Mouse (Mus musculus) heart, adult 9 months (tissue): ENCODE data around the gene Mypop.

Source experiments
- DNase-seq, 2 experiments: peaks; one replicate each; pipeline ENCODE4 v3.0.0; 2022; ENCODE audit warnings: low spot score in 2 of 2

Mypop gene

GRCm38 (mm10) chr7:18990601-18991295 lies at the start of gene Mypop:
Gene Mypop (plus strand): TSS chr7:18991245.
- peak; percentile 100 for DNase-seq

GRCm38 (mm10) chr7:18942376-18942775 lies 48.7 kb upstream of the Mypop start:
- no peak for DNase-seq

- no peak for DNase-seq
These were observed 48.2 kb upstream of the Mypop start for GRCm38 (mm10) chr7:18942815-18943214.

- DNase-seq = peak; percentile 75 to 92
These were observed 42.9 kb upstream of the Mypop start for GRCm38 (mm10) chr7:18948151-18948550.

GRCm38 (mm10) chr7:18949781-18950522 lies 41.1 kb upstream of the Mypop start:
- DNase-seq = no peak

- DNase-seq = no peak
These were observed 40.3 kb upstream of the Mypop start for GRCm38 (mm10) chr7:18950523-18951315.

GRCm38 (mm10) chr7:18951397-18951796 lies 39.6 kb upstream of the Mypop start:
- DNase-seq = no peak

- peak; percentile 60 to 63 for DNase-seq
These were observed 33.3 kb upstream of the Mypop start for GRCm38 (mm10) chr7:18957569-18958383.

- no peak for DNase-seq
These were observed 32.7 kb upstream of the Mypop start for GRCm38 (mm10) chr7:18958384-18958766.

- DNase-seq = peak; percentile 65 to 80
These were observed 31.6 kb upstream of the Mypop start for GRCm38 (mm10) chr7:18959446-18959845.

GRCm38 (mm10) chr7:18962171-18962792 lies 28.8 kb upstream of the Mypop start:
- no peak for DNase-seq

GRCm38 (mm10) chr7:18962795-18963194 lies 28.2 kb upstream of the Mypop start:
- no peak for DNase-seq

- no peak for DNase-seq
These were observed 27.7 kb upstream of the Mypop start for GRCm38 (mm10) chr7:18963294-18963843.

- DNase-seq = no peak
These were observed 25.7 kb upstream of the Mypop start for GRCm38 (mm10) chr7:18965312-18965711.

- no peak for DNase-seq
These were observed 23.4 kb upstream of the Mypop start for GRCm38 (mm10) chr7:18967603-18968002.

- DNase-seq = no peak
These were observed 20.1 kb upstream of the Mypop start for GRCm38 (mm10) chr7:18970956-18971355.

- no peak for DNase-seq
These were observed 12.7 kb upstream of the Mypop start for GRCm38 (mm10) chr7:18978381-18978780.

- no peak for DNase-seq
These were observed 4.5 kb upstream of the Mypop start for GRCm38 (mm10) chr7:18986503-18986902.

GRCm38 (mm10) chr7:18987100-18987499 lies 3.9 kb upstream of the Mypop start, which contains the start of gene Nanos2:
Gene Nanos2 (plus strand): TSS chr7:18987400.
- DNase-seq = no peak

- no peak for DNase-seq
These were observed 3.3 kb upstream of the Mypop start for GRCm38 (mm10) chr7:18987747-18988146.

- DNase-seq = no peak
These were observed 2.3 kb upstream of the Mypop start for GRCm38 (mm10) chr7:18988780-18989179.
